Mouse (Mus musculus) liver, embryonic 14.5 days (tissue): Measurements from ENCODE around the gene Gria1. TPM values are rescaled to one million over a fixed set of nuclear protein-coding genes. Genes with fewer than 3 reads are reported as not detected.

ENCODE experiments used
- ATAC-seq: fragments of 200-750 bp; cut with Nextera tagmentation; 2 replicates; pipeline ENCODE4 v1.8.0; 2017; ENCODE audit warnings: moderate number of reproducible peaks, mild to moderate bottlenecking, moderate library complexity; ENCODE audit not compliant: insufficient read depth
- DNase-seq, 3 experiments: peaks; one replicate each; pipeline ENCODE4 v3.0.0-alpha.2; 2012 to 2013; ENCODE audit warnings: low read depth in 3 of 3, low spot score in 3 of 3
- H3K27ac ChIP-seq: fragments of 300-500 bp; sonication (generic); 2 replicates; pipeline ENCODE4 v1.5.1; 2014; ENCODE audit warnings: moderate library complexity, mild to moderate bottlenecking, control low read depth, inconsistent platforms
- H3K27me3 ChIP-seq: fragments of 300-500 bp; sonication (generic); 2 replicates; pipeline ENCODE4 v1.6.1; 2014; ENCODE audit warnings: mild to moderate bottlenecking, low read length, moderate library complexity; ENCODE audit not compliant: control insufficient read depth, insufficient read depth
- H3K36me3 ChIP-seq: fragments of 300-500 bp; sonication (generic); replicated peaks from 2 replicates; pipeline ENCODE4 v1.6.1; 2014; ENCODE audit warnings: low read depth; ENCODE audit not compliant: control insufficient read depth, insufficient read depth
- H3K4me1 ChIP-seq, 2 experiments: fragments of 200-500 bp in 1 of 2; fragments of 300-500 bp in 1 of 2; sonication (generic) in 1 of 2; replicated peaks; 2 replicates each; pipeline ENCODE4 v1.6.1; 2012 to 2014; ENCODE audit warnings: antibody characterized with exemption in 1 of 2, inconsistent platforms in 1 of 2, low read length in 1 of 2; ENCODE audit not compliant: control insufficient read depth in 2 of 2, insufficient read depth in 2 of 2
- H3K4me2 ChIP-seq: fragments of 300-500 bp; sonication (generic); 2 replicates; pipeline ENCODE4 v1.6.1; 2014; ENCODE audit warnings: low read depth, mild to moderate bottlenecking, control low read depth, moderate library complexity
- H3K4me3 ChIP-seq, 2 experiments: fragments of 200-500 bp in 1 of 2; fragments of 300-500 bp in 1 of 2; sonication (generic) in 1 of 2; 2 replicates each; pipeline ENCODE4 v1.5.1; 2012 to 2014; ENCODE audit warnings: low read depth in 2 of 2, low read length in 2 of 2, mild to moderate bottlenecking in 2 of 2, control low read depth in 1 of 2, inconsistent platforms in 1 of 2, moderate library complexity in 1 of 2; ENCODE audit not compliant: insufficient read depth in 1 of 2
- H3K9ac ChIP-seq: fragments of 300-500 bp; sonication (generic); replicated peaks from 2 replicates; pipeline ENCODE4 v1.6.1; 2014; ENCODE audit warnings: mild to moderate bottlenecking, control low read depth, moderate library complexity
- H3K9me3 ChIP-seq: fragments of 300-500 bp; sonication (generic); 2 replicates; pipeline ENCODE4 v1.6.1; 2016; ENCODE audit warnings: low read length, mixed read lengths; ENCODE audit not compliant: control insufficient read depth
- CTCF ChIP-seq: IDR thresholded peaks from 2 replicates; pipeline ENCODE4 v1.5.1; 2016; ENCODE audit warnings: antibody characterized with exemption, low read depth, control low read depth
- EP300 ChIP-seq: IDR thresholded peaks from 2 replicates; pipeline ENCODE4 v1.6.1; 2016; ENCODE audit warnings: antibody characterized with exemption, low read depth
- WGBS: fragments of 180-500 bp; shearing (Covaris S2); extraction: QIAGEN DNeasy Blood & Tissue Kit; methylation state at CpG from one replicate; pipeline ENCODE4 v1.1.7; 2014; ENCODE audit not compliant: insufficient replicate concordance; 5-methylcytosine and 5-hydroxymethylcytosine counted together
- polyA plus RNA-seq, 2 experiments: library from polyadenylated mRNA; depleted of rRNA in 1 of 2; stranded (reverse) in 1 of 2; unstranded in 1 of 2; fragments of >200 nt; fragmentation: Nextera tagmentation in 1 of 2; extraction: Ambion mirVana in 1 of 2; gene quantifications; 2 replicates each; pipeline versions ENCODE4 v1.2.1 to v1.2.3; 2012 to 2014

Gene Gria1
- polyA plus RNA-seq, 2 experiments, result 0.04 to 0.06 TPM

DNA sequence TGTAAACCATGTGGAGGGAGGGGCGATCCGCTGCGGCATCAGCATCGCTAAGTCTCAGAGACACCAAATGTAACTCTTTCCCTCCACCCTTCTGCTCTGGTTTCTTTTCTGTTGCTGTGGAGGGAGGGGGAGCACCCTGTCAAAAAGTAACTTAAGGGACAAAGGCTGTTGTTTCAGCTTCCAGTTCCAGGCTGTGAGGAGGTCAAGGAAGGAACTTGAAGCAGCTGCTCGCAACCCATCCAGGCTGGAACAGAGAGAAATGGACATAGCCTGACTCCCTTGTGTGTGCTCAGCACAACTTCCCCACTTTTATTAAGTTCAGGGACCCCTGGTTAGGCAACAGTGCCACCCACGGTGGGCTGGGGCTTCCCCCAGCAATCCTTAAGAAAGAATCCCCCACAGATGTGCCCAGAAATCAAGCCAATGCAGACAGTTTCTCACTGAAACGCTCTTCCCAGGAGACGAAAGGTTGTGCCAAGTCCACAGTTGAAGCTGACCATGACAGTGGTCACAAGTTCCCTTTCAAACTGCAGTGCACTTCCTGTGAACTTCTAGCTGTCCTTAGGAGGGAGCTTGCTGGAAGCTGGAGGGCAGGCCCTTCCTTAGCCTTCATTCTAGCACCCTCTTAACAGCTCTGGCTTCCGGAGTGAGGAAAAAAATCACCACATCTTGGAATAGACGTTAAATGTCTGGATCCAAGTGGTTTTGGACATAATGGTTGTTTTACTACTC, 190.2 kb downstream of the Gria1 start:
- no peak for DNase-seq
- Histone ChIP-seq H3K4me3 (no peak overlapping the region), H3K9ac (no peak overlapping the region), H3K4me2 (no peak overlapping the region), H3K9me3 (no peaks in the 10 kb centered on the region), H3K27me3 (no peaks in the 10 kb centered on the region), H3K4me1 (no peaks in the 10 kb centered on the region), H3K36me3 (no peaks in the 10 kb centered on the region), H3K27ac (no peak overlapping the region)
- WGBS, result 57% methylated on average over 10 of the region's 10 CpGs
- TF ChIP-seq EP300 (no peak), CTCF (no peak)
- no peak for ATAC-seq

DNA sequence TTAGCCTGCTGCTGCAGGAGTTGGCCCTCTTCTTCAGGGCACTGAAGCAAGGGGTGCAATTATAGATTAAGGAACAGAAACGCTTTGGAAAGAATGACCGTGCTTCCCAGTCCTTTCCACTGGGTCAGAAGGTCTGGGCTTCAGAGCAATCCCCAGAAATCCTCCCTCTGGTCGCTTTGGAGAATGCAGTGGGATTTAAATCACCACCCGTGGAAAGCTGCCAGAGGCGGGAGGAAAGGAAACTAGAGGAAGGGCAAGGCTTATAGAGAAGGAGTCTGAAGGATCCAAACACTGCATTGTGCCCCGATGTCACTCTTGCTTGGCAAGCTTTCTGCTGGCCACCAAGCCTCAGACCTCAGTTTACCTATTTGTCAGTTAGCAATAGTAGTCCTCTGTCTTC, 193.2 kb downstream of the Gria1 start:
- Histone ChIP-seq H3K27me3 (no peaks in the 10 kb centered on the region), H3K4me2 (no peak overlapping the region), H3K27ac (no peak overlapping the region), H3K9ac (no peak overlapping the region), H3K4me3 (no peak overlapping the region), H3K9me3 (no peaks in the 10 kb centered on the region), H3K36me3 (no peaks in the 10 kb centered on the region), H3K4me1 (no peaks in the 10 kb centered on the region)
- WGBS, result 57% methylated on average over 6 of the region's 6 CpGs
- DNase-seq, result no peak
- TF ChIP-seq CTCF, result no peak
- ATAC-seq, result no peak

- ATAC-seq, result no peak
- no peak overlapping the region for H3K4me2 ChIP-seq
- DNase-seq, result no peak
- no peaks in the 10 kb centered on the region for H3K9me3 ChIP-seq
- H3K36me3 ChIP-seq, result no peaks in the 10 kb centered on the region
- H3K27me3 ChIP-seq, result no peaks in the 10 kb centered on the region
- H3K4me3 ChIP-seq, result no peak overlapping the region
- H3K27ac ChIP-seq, result no peak overlapping the region
- no peaks in the 10 kb centered on the region for H3K4me1 ChIP-seq
- no peak overlapping the region for H3K9ac ChIP-seq
- TF ChIP-seq CTCF (no peak), EP300 (no peak)
Observed at GRCm38 (mm10) chr11:57207260-57207659, 196.1 kb downstream of the Gria1 start.

DNA sequence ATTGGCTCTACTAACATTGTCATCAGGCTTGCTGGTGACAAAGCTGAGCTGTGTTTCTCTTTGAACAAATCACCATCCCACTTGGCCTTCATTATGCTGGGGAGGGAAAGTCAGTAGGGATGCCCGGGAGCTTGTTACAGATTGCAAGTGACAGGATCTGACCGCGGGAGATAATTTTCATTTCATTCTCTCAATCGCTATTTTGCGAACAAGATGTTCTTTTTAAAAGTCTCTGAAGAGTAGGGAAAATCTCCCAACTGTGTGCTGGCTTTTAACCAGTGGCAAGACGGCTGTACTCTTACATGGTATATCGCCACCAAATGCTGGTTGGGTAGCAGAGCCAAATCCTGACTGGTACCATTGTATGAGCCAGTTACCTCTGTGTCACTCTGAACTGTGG, 202.9 kb downstream of the Gria1 start:
- ATAC-seq, result no peak
- H3K9ac ChIP-seq, result no peak overlapping the region

GRCm38 (mm10) chr11:57214583-57214982, 203.4 kb downstream of the Gria1 start:
- no peaks in the 10 kb centered on the region for H3K36me3 ChIP-seq
- no peak overlapping the region for H3K9ac ChIP-seq
- H3K27me3 ChIP-seq, result no peaks in the 10 kb centered on the region
- no peak overlapping the region for H3K4me2 ChIP-seq
- no peaks in the 10 kb centered on the region for H3K4me1 ChIP-seq
- H3K9me3 ChIP-seq, result no peaks in the 10 kb centered on the region
- no peak for DNase-seq
- no peak overlapping the region for H3K27ac ChIP-seq
- H3K4me3 ChIP-seq, result no peak overlapping the region
- TF ChIP-seq EP300, result no peak
- TF ChIP-seq CTCF, result no peak
- ATAC-seq, result no peak
- 66% methylated on average over 5 of the region's 5 CpGs for WGBS

More for the DNA sequence above, 202.9 kb downstream of the Gria1 start:
- H3K4me3 ChIP-seq, result no peak overlapping the region
- 73% methylated on average over 7 of the region's 7 CpGs for WGBS
- H3K27ac ChIP-seq, result no peak overlapping the region
- H3K9me3 ChIP-seq, result no peaks in the 10 kb centered on the region
- no peak for TF ChIP-seq CTCF
- TF ChIP-seq EP300, result no peak
- no peak for DNase-seq
- no peaks in the 10 kb centered on the region for H3K36me3 ChIP-seq
- H3K4me2 ChIP-seq, result no peak overlapping the region
- no peaks in the 10 kb centered on the region for H3K4me1 ChIP-seq
- H3K27me3 ChIP-seq, result no peaks in the 10 kb centered on the region
